Mouse (Mus musculus): Measurements from ENCODE around the gene Ube2b. TPM values are rescaled to one million over a fixed set of nuclear protein-coding genes. Genes with fewer than 3 reads are reported as not detected.

Ube2b gene
- 269 and 292 TPM in 2 replicates for total RNA-seq (2017)

- peak; percentile 80 for ATAC-seq (ENCODE audit: extremely low read depth, insufficient number of reproducible peaks, low FRiP score, poor library complexity, severe bottlenecking)
Measured at GRCm38 (mm10) chr11:52000290-52000962, at the start of gene Ube2b. TSS of gene Ube2b (minus strand) at chr11:52000762.

- ATAC-seq (ENCODE audit: extremely low read depth, insufficient number of reproducible peaks, low FRiP score, poor library complexity, severe bottlenecking): 0 out of 2 replicates have a peak, but pooled peaks have one; percentile 33
Measured at GRCm38 (mm10) chr11:52046446-52047165, 46.0 kb upstream of the Ube2b start.

DNA sequence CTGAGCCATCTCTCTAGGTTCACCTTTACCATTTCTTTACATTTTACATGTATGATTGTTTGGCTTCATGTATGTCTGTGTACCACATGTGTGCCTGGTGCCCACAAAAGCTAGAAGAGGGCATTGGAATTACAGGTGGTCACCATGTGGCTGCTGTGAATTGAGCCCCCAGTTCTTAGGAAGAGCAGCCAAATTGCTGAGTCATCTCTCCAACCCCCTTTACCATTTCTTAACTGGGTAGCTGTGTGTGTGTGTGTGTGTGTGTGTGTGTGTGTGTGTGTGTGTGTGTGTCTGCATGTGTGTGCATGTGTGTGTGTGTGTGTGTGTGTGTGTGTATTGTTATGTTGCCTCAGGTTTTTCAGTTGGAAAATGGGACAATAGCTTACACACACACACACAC lies 43.6 kb upstream of the Ube2b start:
- ATAC-seq (ENCODE audit: extremely low read depth, insufficient number of reproducible peaks, low FRiP score, poor library complexity, severe bottlenecking): no peak

DNA sequence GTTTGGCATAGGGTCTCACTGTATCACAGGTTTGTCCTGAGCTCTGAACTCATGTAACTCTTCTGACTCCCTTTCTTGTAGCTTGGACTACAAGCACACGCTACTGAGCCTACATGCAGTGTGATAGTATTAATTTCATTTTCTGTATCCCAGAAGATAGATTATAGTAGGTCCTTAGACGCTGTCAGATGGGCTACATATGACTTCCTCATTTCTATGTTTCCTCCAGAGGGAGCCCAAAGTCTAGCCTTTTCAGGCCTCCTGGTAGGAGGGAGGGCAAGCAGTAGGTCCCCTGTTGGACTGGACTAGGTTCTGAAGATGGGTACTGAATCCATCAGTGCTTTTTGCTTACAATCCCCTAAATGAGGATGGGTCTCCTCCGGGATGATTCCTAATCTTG lies 42.7 kb upstream of the Ube2b start:
- ATAC-seq (ENCODE audit: extremely low read depth, insufficient number of reproducible peaks, low FRiP score, poor library complexity, severe bottlenecking): peak; percentile 74; the same call in 1 of the 2 replicates

- ATAC-seq (ENCODE audit: extremely low read depth, insufficient number of reproducible peaks, low FRiP score, poor library complexity, severe bottlenecking): no peak
Measured at GRCm38 (mm10) chr11:52037659-52038058, 37.1 kb upstream of the Ube2b start.

- ATAC-seq (ENCODE audit: extremely low read depth, insufficient number of reproducible peaks, low FRiP score, poor library complexity, severe bottlenecking): peak; percentile 51; the same call in 1 of the 2 replicates
Measured at GRCm38 (mm10) chr11:52035905-52036304, 35.3 kb upstream of the Ube2b start.

DNA sequence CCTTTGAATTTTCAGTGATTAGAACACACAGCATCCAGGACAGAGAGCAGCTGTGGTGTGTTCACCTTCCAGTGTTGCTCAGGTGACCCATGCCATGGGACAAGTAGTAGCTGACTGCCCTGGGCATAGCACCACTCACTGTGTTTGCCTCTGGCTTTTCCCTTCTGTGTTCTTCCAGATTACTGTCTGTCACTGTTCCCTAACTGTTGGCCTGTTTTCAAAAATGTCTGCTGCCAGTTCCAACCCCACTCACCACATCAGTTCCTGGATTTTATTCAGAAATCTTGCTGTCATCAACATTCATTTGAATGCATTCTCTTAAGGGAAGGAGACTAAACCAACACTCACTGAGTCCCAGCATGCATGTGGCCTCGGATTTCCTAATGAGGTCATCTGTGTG lies 33.4 kb upstream of the Ube2b start:
- no peak for ATAC-seq (ENCODE audit: extremely low read depth, insufficient number of reproducible peaks, low FRiP score, poor library complexity, severe bottlenecking)

- ATAC-seq (ENCODE audit: extremely low read depth, insufficient number of reproducible peaks, low FRiP score, poor library complexity, severe bottlenecking): no peak
Measured at GRCm38 (mm10) chr11:52032356-52032755, 31.8 kb upstream of the Ube2b start.

- no peak for ATAC-seq (ENCODE audit: extremely low read depth, insufficient number of reproducible peaks, low FRiP score, poor library complexity, severe bottlenecking)
Measured at GRCm38 (mm10) chr11:52018217-52018616, 17.7 kb upstream of the Ube2b start.

DNA sequence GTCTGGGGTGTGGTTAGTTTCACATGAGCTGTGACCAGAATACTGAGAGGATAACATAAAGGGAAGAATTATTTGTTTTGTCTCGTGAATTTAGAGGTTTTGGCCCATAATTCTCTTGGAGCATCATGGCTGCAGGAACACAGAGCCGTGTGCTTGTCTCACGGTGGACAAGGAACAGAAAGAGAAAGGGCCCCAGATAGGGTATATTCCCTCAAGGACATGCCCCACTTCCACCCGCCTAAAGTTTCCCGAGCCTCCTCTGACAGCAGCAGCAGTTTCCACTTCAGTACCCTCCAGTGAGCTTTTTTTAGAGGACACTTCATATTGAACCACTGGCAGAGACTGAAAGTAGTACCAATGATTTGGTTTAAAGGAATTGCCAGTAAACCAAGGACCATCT lies 11.0 kb upstream of the Ube2b start:
- no peak for ATAC-seq (ENCODE audit: extremely low read depth, insufficient number of reproducible peaks, low FRiP score, poor library complexity, severe bottlenecking)

DNA sequence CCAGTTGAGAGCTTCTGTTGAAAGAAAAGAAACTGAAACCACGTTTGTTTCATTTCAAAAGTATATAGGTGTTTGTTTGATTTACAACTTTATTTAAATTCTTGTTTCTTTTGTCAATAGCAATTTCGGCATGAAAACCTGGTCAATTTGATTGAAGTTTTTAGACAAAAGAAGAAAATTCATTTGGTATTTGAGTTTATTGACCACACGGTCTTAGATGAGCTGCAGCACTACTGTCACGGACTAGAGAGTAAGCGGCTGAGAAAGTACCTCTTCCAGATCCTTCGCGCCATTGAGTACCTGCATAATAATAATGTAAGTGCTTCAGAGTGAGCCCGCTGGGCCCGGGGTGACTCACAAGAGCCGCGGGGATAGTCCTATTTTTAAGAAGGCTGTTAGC lies 10.4 kb upstream of the Ube2b start:
- ATAC-seq (ENCODE audit: extremely low read depth, insufficient number of reproducible peaks, low FRiP score, poor library complexity, severe bottlenecking): no peak

GRCm38 (mm10) chr11:52005586-52005985 lies 5.0 kb upstream of the Ube2b start:
- no peak for ATAC-seq (ENCODE audit: extremely low read depth, insufficient number of reproducible peaks, low FRiP score, poor library complexity, severe bottlenecking)

DNA sequence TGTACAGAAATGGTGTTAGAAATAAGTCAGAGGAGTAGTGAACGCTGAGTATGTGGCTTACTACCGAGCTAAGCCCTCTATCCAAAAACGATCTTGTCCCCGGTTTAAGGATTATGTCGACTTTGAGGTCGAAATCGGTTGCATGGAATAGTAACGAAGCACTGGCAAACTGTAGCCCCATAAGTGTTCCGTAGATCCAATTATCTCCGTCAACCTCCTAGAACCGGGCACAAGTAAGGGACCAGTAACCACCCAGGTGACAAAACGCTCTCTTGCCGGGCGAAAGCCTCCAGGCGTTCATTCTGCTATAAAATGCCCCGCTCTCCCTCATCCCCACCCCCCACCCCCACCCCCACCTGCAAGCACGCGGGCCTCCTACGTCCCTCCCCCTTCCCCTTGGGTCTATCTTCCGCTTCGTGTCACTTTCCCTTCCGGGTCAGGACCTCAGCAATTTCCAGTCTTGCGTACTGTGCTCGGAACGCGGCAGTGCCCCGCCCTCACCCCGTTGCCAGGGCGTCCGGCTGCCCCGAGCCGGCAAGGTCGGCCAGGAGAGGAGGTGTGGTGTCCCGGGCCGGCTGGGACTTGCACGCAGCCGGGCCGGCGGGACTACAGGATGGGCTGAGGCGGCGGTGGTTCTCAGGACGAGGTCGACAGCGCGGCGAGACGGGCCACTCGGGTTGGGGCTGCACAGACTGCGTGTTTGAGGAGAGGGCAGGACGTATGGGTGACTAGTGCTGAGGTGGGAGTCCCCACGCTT lies 3.4 kb upstream of the Ube2b start, which contains the start of gene Cdkl3:
Gene Cdkl3, plus strand, starts transcription at position 450 of the 757 bp plus-strand sequence.
- ATAC-seq (ENCODE audit: extremely low read depth, insufficient number of reproducible peaks, low FRiP score, poor library complexity, severe bottlenecking): peak; percentile 85

- no peak for ATAC-seq (ENCODE audit: extremely low read depth, insufficient number of reproducible peaks, low FRiP score, poor library complexity, severe bottlenecking)
Measured at GRCm38 (mm10) chr11:52003505-52003771, 2.9 kb upstream of the Ube2b start.

DNA sequence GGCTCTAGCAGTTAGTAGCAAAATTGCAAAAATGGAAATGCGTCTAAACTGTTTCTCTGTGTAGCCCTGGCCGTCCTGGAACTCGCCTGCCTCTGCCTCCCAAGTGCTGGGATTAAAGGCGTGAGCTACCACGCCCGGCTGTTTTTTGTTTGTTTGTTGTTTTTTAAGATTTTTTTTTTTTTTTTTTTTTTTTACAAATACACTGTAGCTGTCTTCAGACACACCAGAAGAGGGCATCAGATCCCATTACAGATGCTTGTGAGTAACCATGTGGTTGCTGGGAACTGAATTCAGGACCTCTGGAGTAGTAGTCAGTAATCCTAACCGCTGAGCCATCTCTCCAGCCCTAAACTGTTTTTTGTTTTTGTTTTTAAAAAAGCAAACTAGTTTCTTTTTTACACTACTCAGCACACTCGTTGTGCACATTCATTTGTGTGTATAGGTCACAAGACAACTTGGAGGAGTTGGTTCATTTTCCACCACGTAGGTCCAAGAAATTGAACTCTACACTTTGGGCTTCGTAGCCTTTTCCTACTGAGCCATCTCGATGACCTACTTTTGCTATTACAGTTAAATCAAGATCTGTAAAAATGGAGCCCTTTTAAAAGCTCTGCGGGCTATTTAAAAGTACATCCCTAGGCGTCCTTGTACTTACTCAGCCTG lies 2.4 kb upstream of the Ube2b start:
- ATAC-seq (ENCODE audit: extremely low read depth, insufficient number of reproducible peaks, low FRiP score, poor library complexity, severe bottlenecking): no peak

DNA sequence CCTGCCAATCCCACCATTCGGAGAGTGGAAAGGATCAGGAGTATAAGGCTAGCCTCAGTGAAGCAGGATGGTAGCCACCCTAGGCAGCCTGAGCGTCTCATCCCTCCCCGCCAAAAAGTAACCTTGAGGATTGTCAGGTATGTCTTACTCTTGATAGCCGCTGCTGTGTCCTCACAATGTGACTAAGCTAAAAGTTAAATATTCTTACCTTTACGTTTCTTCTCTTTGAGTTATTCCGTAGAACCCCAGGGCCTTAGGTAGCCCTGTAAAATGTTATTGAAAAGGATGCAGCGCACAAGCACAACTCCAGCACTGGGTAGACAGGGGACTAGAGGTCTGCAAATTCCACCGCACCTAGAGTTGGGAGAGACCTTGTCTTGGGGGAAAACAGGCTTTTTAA lies 1.3 kb upstream of the Ube2b start:
- ATAC-seq (ENCODE audit: extremely low read depth, insufficient number of reproducible peaks, low FRiP score, poor library complexity, severe bottlenecking): no peak

GRCm38 (mm10) chr11:52001341-52001740 lies 779 bp upstream of the Ube2b start:
- no peak for ATAC-seq (ENCODE audit: extremely low read depth, insufficient number of reproducible peaks, low FRiP score, poor library complexity, severe bottlenecking)

- 0 out of 2 replicates have a peak, but pooled peaks have one; percentile 0 for ATAC-seq (ENCODE audit: extremely low read depth, insufficient number of reproducible peaks, low FRiP score, poor library complexity, severe bottlenecking)
Measured at GRCm38 (mm10) chr11:51999611-52000289, 812 bp downstream of the Ube2b start.

GRCm38 (mm10) chr11:51971644-51972043 lies 28.9 kb downstream of the Ube2b start:
- no peak for ATAC-seq (ENCODE audit: extremely low read depth, insufficient number of reproducible peaks, low FRiP score, poor library complexity, severe bottlenecking)

Data from neutrophil, adult 5-6 weeks (primary cell).